Mouse (Mus musculus): ENCODE data around the gene Gm20498. TPM values are rescaled to one million over a fixed set of nuclear protein-coding genes. Genes with fewer than 3 reads are reported as not detected.
A peak's percentile ranks its signal among the peaks of the same experiment; 100 is the strongest.
"Not testable (repeated sequence)": the region's sequence is repeated elsewhere in the genome, so short reads cannot be mapped to it uniquely, and the experiment has no call there.

The Gm20498 gene
- total RNA-seq (2021), result 10 to 100 TPM; 37.3 to 40.0 TPM
- long read RNA-seq, experiment 1, partial matches to known transcripts, result 1 of 17 reads
- long read RNA-seq, experiment 1, other reads (novel, unspliced or antisense), result 11 of 17 reads
- long read RNA-seq, experiment 2, transcript Gm20498-202 (6 exons, 1,043 nt), result major isoform, 8 of 16 reads
- long read RNA-seq, experiment 2, partial matches to known transcripts, result 0 of 16 reads
- long read RNA-seq, experiment 2, other reads (novel, unspliced or antisense), result 4 of 16 reads

DNA sequence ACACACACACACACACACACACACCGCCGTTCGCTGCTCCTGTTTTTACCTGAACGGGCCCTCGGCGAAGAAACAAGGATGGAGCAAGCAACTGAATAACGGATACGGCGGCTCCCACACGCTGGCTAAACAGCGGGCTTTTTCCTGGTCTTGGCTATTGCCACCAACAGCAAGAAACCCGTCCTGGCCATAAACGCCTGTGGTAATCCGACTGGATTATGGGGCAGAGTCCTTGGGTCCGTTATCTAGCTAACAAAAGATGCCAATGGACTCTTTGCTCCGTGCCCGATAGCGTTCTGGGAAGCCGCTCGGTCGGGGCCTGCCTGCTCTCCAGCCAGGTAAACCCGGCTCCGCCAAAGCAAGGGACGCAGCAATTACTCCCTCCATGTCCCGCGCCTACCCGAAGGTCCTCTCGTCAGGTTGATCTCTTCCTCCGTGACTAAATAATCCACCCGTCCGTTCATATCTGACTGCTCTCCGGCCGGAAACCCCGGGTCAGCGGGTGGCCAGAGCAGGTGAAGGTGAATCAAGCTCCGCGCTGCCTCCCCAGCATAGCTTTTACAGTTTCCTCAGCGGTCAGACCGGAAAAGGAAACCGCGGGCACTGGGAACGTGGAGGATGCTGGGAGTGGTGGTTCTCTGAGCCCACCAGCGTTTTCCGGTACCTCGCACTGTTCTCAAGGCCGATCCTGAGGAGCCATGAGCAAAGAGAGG, at the start of gene Gm20498, which contains the start of gene Synj2bp:
Gm20498 (minus strand) TSS at position 590 of the 713 bp plus-strand sequence.
Synj2bp (minus strand) TSS at position 596 of the 713 bp plus-strand sequence.
- TF ChIP-seq CTCF (conservative IDR thresholded peaks at IDR 0.05), result no peak

GRCm38 (mm10) chr12:81568374-81568773, 35.7 kb upstream of the Gm20498 start, which contains the start of gene Adam21:
Gene Adam21 (minus strand): TSS chr12:81568474.
- DNase-seq (ENCODE audit: low spot score in 2 of 2), result no peak
- no peak for TF ChIP-seq CTCF (conservative IDR thresholded peaks at IDR 0.05)
- Histone ChIP-seq H3K27ac (no peak within 1 kb of the TSS), H3K4me3 (no peak within 1 kb of the TSS)

More for the DNA sequence above, at the start of gene Gm20498, which contains the start of gene Synj2bp:
- DNase-seq (ENCODE audit: low spot score in 2 of 2), result peak; percentile 86 to 91
- Histone ChIP-seq H3K27ac (peak within 1 kb of the TSS; percentile 87), H3K4me3 (peak within 1 kb of the TSS; percentile 96)

DNA sequence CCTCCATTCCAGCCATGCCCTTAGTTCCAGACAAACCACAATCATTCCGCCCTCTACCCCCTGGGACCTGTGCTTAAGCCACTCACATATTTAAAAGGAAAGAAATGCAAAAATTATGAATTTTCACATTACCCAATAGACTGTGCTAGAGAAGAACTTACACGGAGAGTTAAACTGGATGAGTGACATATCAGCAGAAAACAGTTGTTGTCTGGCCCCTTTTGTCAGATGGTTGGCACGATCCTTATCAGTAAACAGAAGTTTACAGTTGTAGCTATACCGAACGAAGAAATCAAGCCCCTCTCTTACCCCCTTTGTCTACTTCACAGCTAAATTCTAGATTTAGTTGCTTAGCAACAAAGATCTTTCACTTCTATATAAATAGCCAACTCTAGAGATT, 35.2 kb upstream of the Gm20498 start:
- TF ChIP-seq CTCF (conservative IDR thresholded peaks at IDR 0.05), result no peak
- H3K27ac ChIP-seq, result no peak overlapping the region
- H3K4me3 ChIP-seq, result no peak overlapping the region
- DNase-seq (ENCODE audit: low spot score in 2 of 2), result no peak

DNA sequence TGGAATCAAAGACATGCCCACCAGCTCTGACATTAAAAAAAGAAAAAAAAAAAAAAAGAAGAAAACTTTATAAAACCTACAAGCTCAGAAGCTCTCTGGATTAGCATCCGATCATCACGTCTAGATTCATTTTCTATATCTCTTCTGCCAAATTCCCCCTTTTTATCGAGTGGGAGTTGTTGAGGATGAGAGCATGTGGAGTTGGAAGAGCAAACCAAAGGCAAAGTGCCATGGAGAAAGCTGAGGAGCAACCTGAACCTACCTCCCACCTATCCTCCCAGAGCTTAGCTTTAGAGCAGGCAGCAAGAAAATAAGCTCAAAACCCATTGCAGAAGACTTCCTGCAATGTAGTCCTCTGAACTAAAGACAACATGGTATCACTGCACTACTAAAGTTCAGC, 31.5 kb upstream of the Gm20498 start:
- Histone ChIP-seq H3K4me3 (no peak overlapping the region), H3K27ac (no peak overlapping the region)
- no peak for DNase-seq (ENCODE audit: low spot score in 2 of 2)
- no peak for TF ChIP-seq CTCF (conservative IDR thresholded peaks at IDR 0.05)

DNA sequence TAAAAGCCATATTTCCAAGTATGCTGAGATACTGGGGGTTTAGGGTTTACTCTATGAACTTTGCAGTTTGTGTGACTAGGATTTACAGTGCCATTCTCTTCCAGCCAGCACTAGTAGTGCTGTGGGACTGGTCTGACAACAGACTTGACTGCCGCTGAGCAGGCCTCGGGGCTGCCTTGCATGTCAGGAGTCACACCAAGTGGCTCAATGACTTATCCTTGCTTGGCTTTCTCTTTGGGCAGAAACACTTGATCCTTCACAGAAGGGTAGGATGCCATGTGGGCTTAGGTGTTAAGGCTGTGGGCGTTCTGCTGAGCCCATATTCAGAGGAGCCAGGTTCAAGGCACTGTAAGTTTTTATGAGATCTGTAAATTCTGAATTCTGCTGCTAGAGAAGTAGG, 16.6 kb upstream of the Gm20498 start:
- Histone ChIP-seq H3K27ac (no peak overlapping the region), H3K4me3 (no peak overlapping the region)
- no peak for DNase-seq (ENCODE audit: low spot score in 2 of 2)
- no peak for TF ChIP-seq CTCF (conservative IDR thresholded peaks at IDR 0.05)

DNA sequence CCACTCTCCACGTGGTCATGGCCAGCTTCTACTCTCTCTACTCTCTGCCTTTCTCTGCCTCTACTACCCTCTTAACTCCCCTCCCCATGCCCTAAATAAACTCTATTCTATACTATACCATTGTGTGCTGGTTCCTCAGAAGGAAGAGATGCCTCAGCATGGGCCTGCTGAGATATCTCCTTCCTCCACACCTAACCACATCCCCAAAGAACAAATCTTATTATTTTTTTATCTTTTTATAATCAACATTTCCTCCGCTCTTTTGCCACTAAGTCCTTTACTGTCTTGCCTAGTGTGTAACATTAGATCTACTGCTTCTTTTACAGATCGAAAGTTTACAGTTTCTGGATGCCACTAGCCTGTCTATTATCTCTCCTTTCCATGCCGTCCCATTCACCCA, 14.5 kb upstream of the Gm20498 start:
- no peak overlapping the region for H3K4me3 ChIP-seq
- TF ChIP-seq CTCF (conservative IDR thresholded peaks at IDR 0.05), result no peak
- H3K27ac ChIP-seq, result no peak overlapping the region
- no peak for DNase-seq (ENCODE audit: low spot score in 2 of 2)

- H3K4me3 ChIP-seq, result peak overlapping the region; percentile 96
- peak overlapping the region; percentile 87 for H3K27ac ChIP-seq
- no peak for DNase-seq (ENCODE audit: low spot score in 2 of 2)
- no peak for TF ChIP-seq CTCF (conservative IDR thresholded peaks at IDR 0.05)
These were observed 319 bp upstream of the Gm20498 start for GRCm38 (mm10) chr12:81533029-81533419.

- peak; percentile 17; the same call in 1 of the 2 replicates for TF ChIP-seq CTCF (conservative IDR thresholded peaks at IDR 0.05)
These were observed 2.1 kb downstream of the Gm20498 start for GRCm38 (mm10) chr12:81530587-81530986.

DNA sequence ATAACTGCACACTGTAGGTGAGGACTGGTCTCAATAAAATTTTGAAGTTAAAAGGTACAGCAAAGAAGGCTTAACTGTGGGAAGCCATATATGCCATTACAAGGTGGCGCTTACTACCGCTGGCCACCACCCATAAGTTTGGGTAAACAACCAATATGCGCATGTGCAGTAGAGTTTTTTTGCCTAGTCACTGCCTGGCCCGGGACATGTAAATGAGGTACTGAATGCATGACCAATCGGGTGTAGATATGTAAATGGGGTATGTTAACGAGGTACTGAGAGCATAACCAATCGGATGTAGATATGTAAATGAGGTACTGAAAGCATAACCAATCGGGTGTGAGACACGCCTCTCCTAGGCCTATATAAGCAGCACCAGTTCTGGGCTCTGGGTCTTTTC, 35.8 kb downstream of the Gm20498 start:
- not testable (repeated sequence) for H3K27ac ChIP-seq; H3K4me3 ChIP-seq; DNase-seq (ENCODE audit: low spot score in 2 of 2)

More at GRCm38 (mm10) chr12:81530587-81530986, 2.1 kb downstream of the Gm20498 start:
- H3K27ac ChIP-seq; H3K4me3 ChIP-seq; DNase-seq (ENCODE audit: low spot score in 2 of 2): not testable (repeated sequence)

- no peak overlapping the region for H3K4me3 ChIP-seq
- no peak overlapping the region for H3K27ac ChIP-seq
- no peak for TF ChIP-seq CTCF (conservative IDR thresholded peaks at IDR 0.05)
- DNase-seq (ENCODE audit: low spot score in 2 of 2), result no peak
These were observed 42.2 kb downstream of the Gm20498 start for GRCm38 (mm10) chr12:81490491-81490890.

DNA sequence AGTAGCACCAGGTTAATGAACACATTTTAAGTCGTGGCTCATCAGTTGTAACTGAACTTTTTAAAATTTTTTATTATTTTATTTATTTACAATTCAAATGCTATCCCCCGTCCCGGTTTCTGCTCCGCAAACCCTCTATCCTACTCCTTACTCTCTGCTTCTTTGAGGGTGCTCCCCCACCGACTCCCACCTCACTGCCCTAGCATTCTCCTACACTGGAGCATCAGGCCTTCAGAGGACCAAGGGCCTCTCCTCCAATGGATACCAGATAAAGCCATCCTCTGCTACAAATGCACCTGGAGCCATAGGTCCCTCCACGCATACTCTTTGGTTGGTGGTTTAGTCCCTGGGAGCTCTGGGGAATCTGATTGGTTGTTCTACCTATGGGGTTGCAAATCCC, 47.4 kb downstream of the Gm20498 start:
- Histone ChIP-seq H3K27ac (peak overlapping the region; percentile 94), H3K4me3 (peak overlapping the region; percentile 75)
- DNase-seq (ENCODE audit: low spot score in 2 of 2), result peak in 1 of 2 experiments; percentile 13
- no peak for TF ChIP-seq CTCF (conservative IDR thresholded peaks at IDR 0.05)

DNA sequence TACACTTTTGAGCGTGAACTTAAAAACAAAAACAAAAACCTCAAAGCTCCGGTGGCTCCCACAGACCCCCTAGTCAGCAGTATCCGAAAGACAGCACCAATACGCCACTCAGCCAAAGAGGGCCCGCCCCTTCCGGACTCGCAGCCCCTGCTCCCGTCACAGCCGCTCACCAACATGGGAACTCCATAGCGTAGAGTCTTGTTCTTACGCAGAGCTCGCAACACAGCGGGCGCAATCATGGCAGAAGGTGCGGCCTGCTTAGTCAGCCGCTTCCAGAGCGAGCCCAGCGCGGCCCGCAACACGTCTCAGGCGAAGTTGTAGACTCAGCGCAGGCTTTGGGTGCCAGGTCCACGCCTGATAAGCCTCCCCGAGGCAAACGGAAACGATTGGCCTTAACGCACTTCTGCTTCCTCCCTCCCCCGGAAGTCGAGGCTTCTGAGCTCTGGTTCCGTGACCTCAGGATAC, 47.9 kb downstream of the Gm20498 start, which contains the start of gene Cox16:
Cox16 (minus strand) TSS at position 401 of the 465 bp plus-strand sequence.
- Histone ChIP-seq H3K27ac (peak within 1 kb of the TSS; percentile 94), H3K4me3 (peak within 1 kb of the TSS; percentile 75)
- peak; percentile 79 to 84 for DNase-seq (ENCODE audit: low spot score in 2 of 2)
- no peak for TF ChIP-seq CTCF (conservative IDR thresholded peaks at IDR 0.05)

DNA sequence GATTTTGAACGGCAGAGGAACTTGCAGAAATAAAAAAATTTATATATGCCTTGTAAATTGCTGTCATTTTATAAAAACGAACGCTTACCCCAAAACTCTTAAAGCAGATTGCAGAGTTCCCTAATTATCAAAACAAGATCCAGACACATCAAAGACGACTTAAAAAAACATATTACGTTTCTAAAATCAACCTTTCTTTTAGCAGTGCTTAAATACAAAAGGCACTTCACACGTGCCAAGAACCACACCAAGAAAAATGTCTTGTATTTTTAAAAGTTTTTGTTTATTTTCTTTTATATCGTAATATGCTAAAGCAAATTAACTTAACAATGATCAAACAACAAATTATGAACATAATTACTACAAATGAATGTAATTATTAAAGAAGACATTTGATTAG, 48.5 kb downstream of the Gm20498 start:
- no peak for DNase-seq (ENCODE audit: low spot score in 2 of 2)
- H3K27ac ChIP-seq, result peak overlapping the region; percentile 94

More for the DNA sequence above, 48.5 kb downstream of the Gm20498 start:
- no peak for TF ChIP-seq CTCF (conservative IDR thresholded peaks at IDR 0.05)
- peak overlapping the region; percentile 75 for H3K4me3 ChIP-seq
